Mouse (Mus musculus) CH12.LX (cell line): ENCODE results near the gene Sap30. TPM values are rescaled to one million over a fixed set of nuclear protein-coding genes. Genes with fewer than 3 reads are reported as not detected.

Experiments
- DNase-seq: peaks from one replicate; pipeline ENCODE4 v3.0.0-alpha.2; 2013; ENCODE audit errors: extremely low read depth
- H3K27ac ChIP-seq: 2 replicates; pipeline ENCODE4 v1.5.1; 2012; ENCODE audit warnings: low read depth, mild to moderate bottlenecking, control low read depth, moderate library complexity; ENCODE audit not compliant: insufficient read depth
- H3K27me3 ChIP-seq: replicated peaks from 2 replicates; pipeline ENCODE3; 2012; ENCODE audit warnings: inconsistent platforms
- H3K36me3 ChIP-seq, 2 experiments: replicated peaks in 1 of 2; 2 replicates each; pipeline versions ENCODE3 to v1.6.1; 2012; ENCODE audit warnings: inconsistent platforms in 1 of 2, low read length in 1 of 2, mild to moderate bottlenecking in 1 of 2, mixed read lengths in 1 of 2, moderate library complexity in 1 of 2; ENCODE audit not compliant: control insufficient read depth in 1 of 2, insufficient read depth in 1 of 2
- H3K4me1 ChIP-seq, 2 experiments: 2 replicates each; pipeline ENCODE4 v1.6.1; 2012; ENCODE audit warnings: inconsistent platforms in 1 of 2, moderate library complexity in 1 of 2; ENCODE audit not compliant: insufficient read depth in 2 of 2, control insufficient read depth in 1 of 2
- H3K4me2 ChIP-seq: 2 replicates; pipeline ENCODE4 v1.6.1; 2012; ENCODE audit warnings: low read depth, mild to moderate bottlenecking, control low read depth; ENCODE audit not compliant: poor library complexity, insufficient read depth, severe bottlenecking
- H3K4me3 ChIP-seq, 3 experiments: fragments of 150-350 bp in 1 of 3; sonication (generic) in 1 of 3; replicated peaks in 1 of 3; 2 replicates each; pipeline versions ENCODE3 to v1.5.1; 2011 to 2012; ENCODE audit warnings: low read depth in 2 of 3, low read length in 2 of 3, mild to moderate bottlenecking in 2 of 3, moderate library complexity in 2 of 3, control low read depth in 1 of 3, improper control_type of control experiment in 1 of 3, inconsistent platforms in 1 of 3, mixed read lengths in 1 of 3; ENCODE audit not compliant: poor library complexity in 1 of 3
- H3K79me2 ChIP-seq: replicated peaks from 2 replicates; pipeline ENCODE4 v1.6.1; 2012; ENCODE audit warnings: mild to moderate bottlenecking, moderate library complexity; ENCODE audit not compliant: control insufficient read depth, poor library complexity, insufficient read depth, severe bottlenecking; ENCODE audit errors: extremely low read depth
- H3K9ac ChIP-seq: 2 replicates; pipeline ENCODE4 v1.6.1; 2012; ENCODE audit warnings: low read depth, mild to moderate bottlenecking, control low read depth, moderate library complexity; ENCODE audit not compliant: insufficient read depth
- H3K9me3 ChIP-seq: replicated peaks from 2 replicates; pipeline ENCODE3; 2012; ENCODE audit warnings: low read length, inconsistent platforms, mixed read lengths
- BHLHE40 ChIP-seq: IDR thresholded peaks from 2 replicates; pipeline ENCODE4 v1.6.1; 2011; ENCODE audit warnings: mild to moderate bottlenecking, low read depth, low read length, improper control_type of control experiment
- CHD1 ChIP-seq: IDR thresholded peaks from 2 replicates; pipeline ENCODE4 v1.6.1; 2012; ENCODE audit warnings: low read depth, low read length, improper control_type of control experiment, inconsistent platforms
- CHD2 ChIP-seq: IDR thresholded peaks from 2 replicates; pipeline ENCODE4 v1.6.1; 2011; ENCODE audit warnings: low read length, improper control_type of control experiment
- EP300 ChIP-seq: IDR thresholded peaks from 2 replicates; pipeline ENCODE4 v1.6.1; 2011; ENCODE audit warnings: low read length, improper control_type of control experiment
- GABPA ChIP-seq: IDR thresholded peaks from 2 replicates; pipeline ENCODE4 v1.6.1; 2012; ENCODE audit warnings: low read depth, low read length, improper control_type of control experiment, inconsistent platforms; ENCODE audit not compliant: insufficient replicate concordance
- IRF4 ChIP-seq: IDR thresholded peaks from 2 replicates; pipeline ENCODE4 v1.6.1; 2014; ENCODE audit warnings: low read depth, mild to moderate bottlenecking, inconsistent platforms, low read length, improper control_type of control experiment
- JUN ChIP-seq: IDR thresholded peaks from 2 replicates; pipeline ENCODE4 v1.6.1; 2011; ENCODE audit warnings: low read depth, mild to moderate bottlenecking, low read length, improper control_type of control experiment, moderate library complexity; ENCODE audit not compliant: insufficient read depth
- KAT2A ChIP-seq: IDR thresholded peaks from 2 replicates; pipeline ENCODE4 v1.6.1; 2012; ENCODE audit warnings: low read length, improper control_type of control experiment, inconsistent platforms; ENCODE audit not compliant: insufficient replicate concordance
- MAFK ChIP-seq: IDR thresholded peaks from 2 replicates; pipeline ENCODE4 v1.6.1; 2011; ENCODE audit warnings: low read length, improper control_type of control experiment; ENCODE audit not compliant: insufficient replicate concordance
- MAX ChIP-seq: IDR thresholded peaks from 2 replicates; pipeline ENCODE4 v1.6.1; 2011; ENCODE audit warnings: low read length, improper control_type of control experiment
- MAZ ChIP-seq: IDR thresholded peaks from 2 replicates; pipeline ENCODE4 v1.6.1; 2012; ENCODE audit warnings: low read depth, mild to moderate bottlenecking, inconsistent platforms, low read length, improper control_type of control experiment, moderate library complexity
- MXI1 ChIP-seq: IDR thresholded peaks from 2 replicates; pipeline ENCODE4 v1.6.1; 2011; ENCODE audit warnings: mild to moderate bottlenecking, low read depth, low read length, improper control_type of control experiment
- MYC ChIP-seq: IDR thresholded peaks from 2 replicates; pipeline ENCODE4 v1.6.1; 2011; ENCODE audit warnings: low read depth, mild to moderate bottlenecking, improper control_type of control experiment, low read length
- NELFE ChIP-seq: IDR thresholded peaks from 2 replicates; pipeline ENCODE4 v1.6.1; 2011; ENCODE audit warnings: low read depth, low read length, improper control_type of control experiment
- NRF1 ChIP-seq: IDR thresholded peaks from 2 replicates; pipeline ENCODE4 v1.6.1; 2014; ENCODE audit warnings: low read depth, mild to moderate bottlenecking, inconsistent platforms, low read length, improper control_type of control experiment, moderate library complexity
- POLR2A ChIP-seq: IDR thresholded peaks from 2 replicates; pipeline ENCODE4 v1.6.1; 2011; ENCODE audit warnings: low read depth, mild to moderate bottlenecking, improper control_type of control experiment, low read length
- RAD21 ChIP-seq: IDR thresholded peaks from 2 replicates; pipeline ENCODE4 v1.6.1; 2011; ENCODE audit warnings: low read depth, mild to moderate bottlenecking, low read length, improper control_type of control experiment, moderate library complexity
- SIN3A ChIP-seq: IDR thresholded peaks from 2 replicates; pipeline ENCODE4 v1.6.1; 2012; ENCODE audit warnings: low read length, improper control_type of control experiment, inconsistent platforms
- SMC3 ChIP-seq: IDR thresholded peaks from 2 replicates; pipeline ENCODE4 v1.6.1; 2011; ENCODE audit warnings: low read depth, low read length, improper control_type of control experiment
- TBP ChIP-seq: conservative IDR thresholded peaks from 2 replicates; pipeline ENCODE4 v1.6.1; 2011; ENCODE audit warnings: low read depth, low read length, improper control_type of control experiment
- TCF12 ChIP-seq: IDR thresholded peaks from 2 replicates; pipeline ENCODE4 v1.6.1; 2014; ENCODE audit warnings: low read depth, mild to moderate bottlenecking, inconsistent platforms, low read length, improper control_type of control experiment
- UBTF ChIP-seq: IDR thresholded peaks from 2 replicates; pipeline ENCODE4 v1.6.1; 2012; ENCODE audit warnings: low read depth, mild to moderate bottlenecking, inconsistent platforms, low read length, improper control_type of control experiment, moderate library complexity
- USF2 ChIP-seq: conservative IDR thresholded peaks from 2 replicates; pipeline ENCODE4 v1.6.1; 2011; ENCODE audit warnings: low read depth, low read length, improper control_type of control experiment
- ZC3H11A ChIP-seq: IDR thresholded peaks from 2 replicates; pipeline ENCODE4 v1.6.1; 2012; ENCODE audit warnings: low read depth, mild to moderate bottlenecking, inconsistent platforms, low read length, improper control_type of control experiment
- ZKSCAN1 ChIP-seq: IDR thresholded peaks from 2 replicates; pipeline ENCODE4 v1.6.1; 2012; ENCODE audit warnings: low read depth, inconsistent platforms, low read length, improper control_type of control experiment, borderline replicate concordance
- ZMIZ1 ChIP-seq: IDR thresholded peaks from 2 replicates; pipeline ENCODE4 v1.6.1; 2012; ENCODE audit warnings: low read depth, mild to moderate bottlenecking, inconsistent platforms, low read length, improper control_type of control experiment
- ZNF384 ChIP-seq: IDR thresholded peaks from 2 replicates; pipeline ENCODE4 v1.6.1; 2012; ENCODE audit warnings: low read depth, low read length, improper control_type of control experiment, inconsistent platforms
- dilution Hi-C: fragments of 300-500 bp; cut with MboI; formaldehyde crosslinking; loops from 2 replicates; pipeline ENCODE4 v1.14.3; 2020; ENCODE audit warnings: low sequenced_read_pairs; ENCODE audit not compliant: extremely low pct_unique_long_range_greater_than_20kb, extremely low pct_ligation_motif_present
- in situ Hi-C: fragments of 300-500 bp; cut with MboI; formaldehyde crosslinking; loops from 3 replicates; pipeline ENCODE4 v1.14.3; 2019; ENCODE audit warnings: low sequenced_read_pairs, low pct_ligation_motif_present, low pct_unique_long_range_greater_than_20kb, mixed read lengths
- polyA plus RNA-seq: library from polyadenylated mRNA; unstranded; fragments of >175 nt; gene quantifications from 2 replicates; pipeline ENCODE4 v1.2.1, GENCODE M21; 2012; ENCODE audit warnings: low read depth; ENCODE audit not compliant: insufficient read length
- total RNA-seq, 2 experiments: library from RNA; depleted of rRNA; stranded (reverse); fragments of 300-350 nt in 1 of 2; fragments of >200 nt in 1 of 2; gene quantifications; 2 replicates each; pipeline ENCODE4 v1.2.3; 2012 to 2014

Gene Sap30
- total and polyA plus RNA-seq, 3 experiments = 33.9 to 82.6 (median 37.1) TPM

DNA sequence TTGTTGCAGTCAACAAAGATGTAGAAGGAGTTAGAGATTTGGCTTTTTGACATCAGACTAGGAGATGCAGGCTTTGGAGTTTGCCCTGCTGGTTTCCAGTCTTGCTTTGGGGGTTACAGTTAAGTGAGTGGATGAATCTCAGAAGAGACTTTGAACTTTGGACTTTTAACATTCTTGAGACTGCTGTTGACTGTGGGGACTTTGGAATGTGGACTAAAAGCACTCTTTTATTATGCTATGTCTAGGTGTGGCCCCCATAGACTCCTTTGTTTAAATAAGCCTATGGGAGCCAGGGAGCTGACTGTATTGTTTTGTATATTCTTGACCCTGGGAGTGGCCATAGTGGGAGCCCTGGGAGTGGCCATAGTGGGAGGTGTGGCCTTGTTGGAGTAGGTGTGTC, 2.2 kb upstream of the Sap30 start:
- in situ Hi-C loops (no loop called here), dilution Hi-C loops (no loop called here)
- peaks cover 3 to 27% of the 10 kb centered on the region in 2 experiments; a peak in 2 of 4 replicates for H3K4me1 ChIP-seq
- H3K4me3 ChIP-seq = no peak overlapping the region
- TF ChIP-seq UBTF (no peak), POLR2A (no peak), EP300 (no peak), SIN3A (no peak), MAX (no peak), NRF1 (no peak), ZKSCAN1 (no peak), MYC (no peak), ZNF384 (no peak), USF2 (no peak), ZC3H11A (no peak), KAT2A (no peak), BHLHE40 (no peak), JUN (no peak), TCF12 (no peak), ZMIZ1 (no peak), CHD1 (no peak)
- H3K27ac ChIP-seq = no peak overlapping the region
- peaks cover 10% of the 10 kb centered on the region for H3K79me2 ChIP-seq
- H3K4me2 ChIP-seq = no peak overlapping the region
- no peak overlapping the region for H3K9ac ChIP-seq
- H3K27me3 ChIP-seq = no peaks in the 10 kb centered on the region
- peaks cover 0 to 13% of the 10 kb centered on the region in 2 experiments for H3K36me3 ChIP-seq
- H3K9me3 ChIP-seq = no peaks in the 10 kb centered on the region
- no peak for DNase-seq

DNA sequence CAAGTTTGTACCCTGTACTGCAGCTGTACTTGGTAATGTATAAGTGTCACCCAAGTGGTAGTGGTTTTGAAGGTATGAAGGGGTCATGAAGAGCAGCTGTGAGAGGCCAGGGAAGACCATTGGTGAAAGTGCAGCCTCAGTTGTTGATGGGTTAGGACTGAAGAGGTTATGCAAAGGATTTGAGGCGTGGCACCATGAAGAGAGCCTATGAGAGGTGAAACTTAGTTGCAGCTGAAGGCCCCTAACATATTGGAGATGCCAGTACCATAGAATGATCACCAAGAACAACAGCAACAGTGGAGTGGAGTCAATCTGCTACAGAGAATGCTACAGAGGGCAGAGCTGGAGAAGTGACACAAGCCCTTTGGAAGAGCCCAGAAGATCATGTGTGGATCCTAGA, 1.7 kb upstream of the Sap30 start:
- Histone ChIP-seq H3K27me3 (no peaks in the 10 kb centered on the region), H3K79me2 (peaks cover 10% of the 10 kb centered on the region), H3K36me3 (peaks cover 0 to 9% of the 10 kb centered on the region in 2 experiments), H3K27ac (no peak overlapping the region), H3K9me3 (no peaks in the 10 kb centered on the region), H3K4me1 (peaks cover 3 to 26% of the 10 kb centered on the region in 2 experiments; a peak in 2 of 4 replicates), H3K4me2 (no peak overlapping the region), H3K9ac (no peak overlapping the region), H3K4me3 (no peak overlapping the region)
- in situ Hi-C loops (no loop called here), dilution Hi-C loops (no loop called here)
- DNase-seq = no peak
- TF ChIP-seq MAZ (no peak), SMC3 (no peak), RAD21 (no peak), CHD2 (no peak), NRF1 (no peak), CHD1 (no peak), UBTF (no peak), MAFK (no peak), NELFE (no peak), SIN3A (no peak), TBP (no peak), MXI1 (no peak), GABPA (no peak), IRF4 (no peak), POLR2A (no peak)
